Mouse (Mus musculus) left cerebral cortex, postnatal 10 days (tissue): ENCODE measurements at regions not wholly inside any gene's neighbourhood (a gene's known extent, or its start where the extent isn't known, plus 50 kb on each side); places are given as distances from the start of the nearest gene placed in this dataset.

Experiments
- DNase-seq, 2 experiments: peaks; one replicate each; pipeline ENCODE4 v3.0.0; 2021 to 2022; ENCODE audit warnings: low spot score in 2 of 2, mixed read lengths in 1 of 2; ENCODE audit errors: extremely low spot score in 1 of 2
- intact Hi-C: fragments of 180-260 bp; cut with DNase I; formaldehyde crosslinking; loops from one replicate; pipeline ENCODE4 v1.15.1; 2025

DNA sequence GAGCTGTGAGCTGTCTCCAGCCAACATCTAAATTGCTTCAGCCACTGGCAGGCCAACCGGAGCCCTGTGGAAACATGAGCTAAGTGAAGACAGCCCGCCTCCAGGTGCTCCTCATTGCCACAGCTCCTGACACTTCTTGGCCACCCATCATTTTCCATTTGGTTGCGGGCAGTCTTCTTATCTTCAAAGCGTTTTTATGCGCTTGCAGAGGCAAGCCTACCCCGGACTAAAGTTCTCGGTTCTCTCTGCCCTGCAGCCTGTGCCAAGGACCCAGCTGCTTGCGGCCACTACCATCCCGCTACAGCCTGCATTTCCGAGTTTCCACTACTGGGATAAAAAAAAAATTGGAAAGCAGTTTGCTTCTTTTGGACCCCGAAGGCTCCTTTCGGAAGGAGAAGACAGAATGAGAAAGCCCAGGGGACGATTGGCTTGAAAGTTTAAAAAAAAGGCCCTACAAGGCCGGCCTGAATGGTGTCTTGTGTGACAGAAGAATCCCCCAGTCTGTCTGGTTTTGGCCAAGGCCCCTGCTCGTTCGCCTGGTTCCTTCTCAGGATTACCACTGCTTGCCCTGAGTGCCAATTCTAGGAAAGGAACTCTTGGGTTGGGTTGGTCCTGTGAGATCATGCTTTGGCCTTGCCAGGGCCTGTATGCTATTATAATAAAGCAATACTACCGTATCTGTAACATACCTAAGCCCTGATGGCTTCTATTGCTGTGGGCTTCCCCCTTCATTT, 124.6 kb upstream of the Meis1 start:
- intact Hi-C loops, result no loop called here
- no peak for DNase-seq

- DNase-seq, result no peak
- intact Hi-C loops, result no loop called here
Observed at GRCm38 (mm10) chr11:19144506-19144905, 125.7 kb upstream of the Meis1 start.

GRCm38 (mm10) chr11:19145263-19145662, 126.5 kb upstream of the Meis1 start:
- intact Hi-C loops, result no loop called here

DNA sequence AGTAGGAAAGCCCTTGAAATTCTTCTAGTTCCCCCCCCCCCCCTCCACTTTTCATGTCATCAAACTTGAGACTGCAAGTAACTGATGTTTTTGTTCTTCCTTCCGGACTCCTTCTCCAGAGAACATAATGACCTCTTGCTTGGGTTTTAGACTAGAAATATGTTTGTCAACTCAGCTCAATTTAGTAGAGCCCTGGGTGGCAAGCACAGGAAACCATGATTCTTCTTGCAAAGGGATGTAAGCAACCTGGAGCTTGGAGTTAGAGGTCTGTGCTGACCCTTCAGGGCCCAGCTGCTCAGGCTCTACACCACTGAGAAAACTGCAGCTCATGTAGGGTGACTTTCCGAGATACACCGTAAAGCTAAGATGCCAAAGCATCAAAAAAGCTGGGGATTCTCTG, 127.2 kb upstream of the Meis1 start:
- intact Hi-C loops, result no loop called here
- DNase-seq, result no peak

More at GRCm38 (mm10) chr11:19145263-19145662, 126.5 kb upstream of the Meis1 start:
- no peak for DNase-seq

GRCm38 (mm10) chr11:19151026-19151425, 132.2 kb upstream of the Meis1 start:
- no peak for DNase-seq
- intact Hi-C loops, result no loop called here

DNA sequence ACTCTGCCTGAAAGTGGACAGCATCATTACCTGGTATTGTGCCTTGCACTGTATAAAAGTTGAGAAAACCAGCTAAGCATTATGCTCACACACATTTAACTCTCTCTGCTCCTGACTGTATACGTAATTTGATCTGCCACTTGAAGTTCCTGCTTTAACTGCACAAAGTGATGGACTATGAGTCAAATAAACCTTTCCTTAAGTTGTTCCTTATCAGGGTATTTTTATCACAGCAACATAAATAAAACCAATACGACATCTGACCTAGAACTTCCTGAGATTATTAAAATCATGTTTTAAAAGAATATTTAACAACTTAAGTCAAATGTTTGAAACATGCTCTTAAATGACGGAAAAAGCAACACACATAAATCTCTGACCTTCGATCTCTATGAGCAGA, 134.9 kb upstream of the Meis1 start:
- intact Hi-C loops, result no loop called here
- DNase-seq, result no peak

- no peak for DNase-seq
- intact Hi-C loops, result no loop called here
Observed at GRCm38 (mm10) chr11:19154813-19155616, 136.2 kb upstream of the Meis1 start.

DNA sequence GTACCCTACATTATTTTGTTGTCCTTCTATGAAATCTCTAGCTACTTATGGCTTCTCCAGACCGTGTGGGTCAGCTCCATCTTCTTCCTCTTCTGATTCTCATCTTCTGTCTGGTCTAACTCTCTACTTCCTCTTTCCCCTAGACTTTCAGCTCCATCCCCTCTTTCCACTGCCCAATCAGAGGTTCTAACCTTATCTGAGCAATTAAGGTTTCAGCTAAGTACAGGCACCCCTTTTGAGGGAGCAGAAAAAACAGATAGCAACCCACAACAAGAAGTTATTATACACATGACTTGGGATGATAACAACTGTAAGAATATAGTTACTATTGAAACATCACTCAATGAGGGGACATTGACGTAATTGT, 136.8 kb upstream of the Meis1 start:
- intact Hi-C loops, result no loop called here
- DNase-seq, result no peak

DNA sequence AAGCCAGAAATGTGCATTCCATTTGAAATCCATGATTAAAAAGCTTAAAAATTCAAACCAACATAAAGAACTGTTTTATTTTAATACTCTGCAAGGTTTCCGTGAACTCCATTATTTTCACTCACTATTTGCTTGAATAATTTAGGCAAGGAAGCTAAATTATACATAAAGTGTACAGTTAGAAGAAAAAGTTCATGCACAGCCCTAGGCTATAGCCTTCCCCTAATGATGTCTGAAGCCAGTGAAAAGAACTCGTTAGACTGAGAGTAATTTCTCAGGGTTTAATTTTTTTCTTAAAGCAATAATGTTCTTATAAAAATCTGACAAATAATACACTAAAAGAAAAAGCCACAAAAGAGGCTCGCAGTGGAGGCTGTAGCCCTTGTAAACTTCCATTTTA, 141.4 kb upstream of the Meis1 start:
- intact Hi-C loops, result no loop called here
- no peak for DNase-seq

DNA sequence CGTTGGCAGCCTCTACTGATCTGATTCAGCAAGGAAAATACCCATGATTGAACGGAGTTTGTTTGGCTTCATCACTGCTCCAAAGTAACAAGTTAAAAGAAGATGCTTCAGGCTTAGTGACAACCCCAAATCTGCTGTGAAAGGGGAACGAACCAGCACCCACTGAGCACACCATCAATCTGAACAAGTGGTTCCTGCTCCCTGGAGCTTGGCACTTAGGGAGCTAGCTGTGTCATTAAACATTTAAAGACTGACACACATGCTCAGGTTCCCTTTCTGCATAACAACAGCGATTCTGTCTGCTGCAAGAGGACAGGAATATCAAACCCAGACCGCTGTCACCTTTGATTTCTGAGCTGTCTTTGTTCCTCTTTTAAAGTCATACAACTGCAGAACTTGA, 141.9 kb upstream of the Meis1 start:
- DNase-seq, result no peak
- intact Hi-C loops, result no loop called here

- DNase-seq, result no peak
- intact Hi-C loops, result no loop called here
Observed at GRCm38 (mm10) chr11:19170938-19171337, 152.2 kb upstream of the Meis1 start.

DNA sequence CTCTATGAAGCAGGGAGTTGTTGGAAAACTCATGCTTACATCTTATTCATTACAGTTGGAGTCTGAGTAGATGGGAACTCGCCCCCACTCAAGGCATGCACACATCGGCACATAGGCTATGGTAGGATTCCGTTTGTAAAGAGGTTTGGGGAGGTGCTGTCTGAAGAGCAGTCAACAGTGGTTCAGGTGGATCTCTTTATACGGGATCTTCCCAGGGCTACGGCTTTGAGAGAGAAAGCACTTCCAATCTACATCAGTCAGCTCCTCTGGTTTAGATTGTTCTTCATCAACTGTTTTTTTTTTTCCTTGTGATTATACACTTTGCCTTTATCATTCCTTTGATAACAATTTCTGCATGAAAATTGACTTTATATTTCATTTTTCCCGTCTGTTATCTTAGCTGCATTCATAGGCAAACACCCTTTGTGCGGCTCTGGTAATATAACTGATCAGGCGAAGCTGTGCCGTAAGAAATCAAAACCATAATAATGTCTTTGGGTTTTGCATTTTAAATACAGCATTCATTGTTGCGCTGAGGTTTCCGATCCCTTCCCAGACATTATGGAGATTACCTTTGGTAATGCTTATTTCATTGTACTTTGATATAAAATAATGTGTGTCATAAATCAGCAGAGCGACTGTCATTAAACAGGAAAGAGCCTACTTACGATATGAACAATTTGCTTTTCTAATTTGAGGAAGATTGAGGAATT, 155.7 kb upstream of the Meis1 start:
- intact Hi-C loops, result no loop called here
- DNase-seq, result no peak

DNA sequence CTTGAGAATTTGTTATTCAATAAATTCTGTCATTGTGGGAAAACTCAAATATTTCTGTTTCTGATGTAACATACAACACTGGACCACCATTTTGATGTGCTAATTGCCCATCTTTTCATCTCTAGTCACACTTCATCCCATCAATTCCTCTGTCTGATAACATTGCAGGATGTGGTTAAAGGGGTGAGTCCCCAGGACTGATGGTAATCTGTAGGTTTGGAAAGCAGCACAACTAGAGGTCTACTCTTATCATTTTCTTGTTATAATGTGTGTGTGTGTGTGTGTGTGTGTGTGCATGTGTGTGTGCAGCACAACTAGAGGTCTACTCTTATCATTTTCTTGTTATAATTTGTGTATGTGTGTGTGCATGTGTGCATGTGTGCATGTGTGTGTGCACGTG, 160.5 kb upstream of the Meis1 start:
- DNase-seq, result no peak
- intact Hi-C loops, result no loop called here

- intact Hi-C loops, result no loop called here
- no peak for DNase-seq
Observed at GRCm38 (mm10) chr11:19189778-19190177, 171.0 kb upstream of the Meis1 start.

DNA sequence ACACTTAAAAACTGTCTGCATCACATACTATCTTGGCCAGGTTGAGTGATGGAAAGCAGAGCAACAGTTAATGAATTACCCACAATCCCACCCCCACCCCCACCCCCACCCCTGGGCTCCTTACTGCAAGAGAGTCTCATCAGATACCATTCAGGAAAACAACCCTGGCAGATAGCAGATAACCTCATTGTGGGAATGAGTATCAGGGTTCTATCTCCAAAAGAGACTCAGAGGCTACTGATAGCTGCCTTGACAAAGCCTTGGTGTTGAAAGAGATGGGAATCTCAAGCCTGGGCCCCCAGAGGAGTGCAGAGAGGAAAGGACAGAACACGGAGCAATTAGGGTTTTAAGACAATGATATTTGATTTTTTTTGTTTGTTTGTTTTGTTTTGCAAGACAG, 175.7 kb upstream of the Meis1 start:
- intact Hi-C loops, result no loop called here
- no peak for DNase-seq

DNA sequence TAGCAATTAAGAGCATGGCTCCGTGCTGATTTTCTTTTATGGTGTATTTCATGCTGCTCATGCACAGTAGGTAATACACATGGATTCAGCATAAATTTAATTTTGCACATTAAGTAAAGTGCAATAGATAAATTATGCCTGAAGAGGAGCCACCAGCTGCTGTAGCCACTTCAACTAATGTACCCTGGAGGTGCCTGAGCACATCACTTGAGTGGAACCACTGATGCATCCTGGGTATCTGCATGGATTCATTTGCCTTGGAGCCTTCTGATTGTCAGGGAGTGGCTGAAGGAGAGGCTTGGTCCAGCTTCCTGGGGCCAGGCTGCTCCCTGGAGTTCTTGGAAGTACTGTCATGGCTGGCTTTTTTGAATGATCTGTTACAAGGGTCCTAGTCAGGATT, 179.0 kb upstream of the Meis1 start:
- DNase-seq, result no peak
- intact Hi-C loops, result no loop called here

DNA sequence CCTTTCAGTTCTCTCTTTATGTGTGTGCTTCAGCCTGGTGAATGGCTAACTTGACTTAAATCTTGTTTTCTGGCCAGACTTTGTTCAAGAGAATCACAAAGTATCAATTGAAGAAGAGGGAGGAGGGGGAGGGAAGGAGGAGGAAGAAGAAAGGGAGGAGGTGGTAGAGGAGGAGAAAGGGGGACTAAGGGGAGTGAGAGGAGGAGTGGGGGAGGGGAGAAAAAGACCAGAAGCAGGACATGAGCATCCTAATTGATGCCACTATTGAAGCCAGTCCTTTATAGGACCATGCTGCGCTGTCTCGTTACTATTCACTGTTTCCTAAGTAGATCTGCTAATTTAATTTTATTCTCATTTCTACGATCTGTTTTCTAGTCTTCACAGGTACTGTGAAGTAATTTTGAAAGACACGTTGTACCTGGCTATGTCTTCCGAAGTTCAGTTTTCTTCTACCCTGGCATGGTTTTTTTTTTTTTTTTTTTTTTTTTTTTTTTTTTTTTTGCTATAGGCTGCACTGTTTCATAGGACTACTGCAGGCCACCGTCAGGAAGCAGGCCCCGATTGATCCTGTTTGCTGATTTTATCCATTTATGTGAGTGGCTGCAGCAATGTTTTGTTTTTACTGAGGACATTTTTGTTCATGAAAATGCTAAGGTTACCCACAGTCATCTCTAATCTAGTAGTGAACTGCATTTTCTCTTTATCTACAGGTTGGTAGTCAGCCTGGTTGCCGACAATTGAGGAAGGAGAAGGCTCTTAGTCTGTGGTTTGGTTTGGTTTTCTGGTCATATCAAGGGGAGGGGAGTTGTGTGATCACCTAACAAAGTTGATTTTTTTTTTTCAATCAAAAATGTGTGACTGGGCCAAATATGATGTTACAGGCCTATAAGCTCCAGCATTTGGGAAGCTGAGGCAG, 184.1 kb upstream of the Meis1 start:
- intact Hi-C loops, result loop anchor here (5.0 kb wide), 1 partner anchor 176 kb away; no protein-coding TSS in a partner anchor
- DNase-seq, result no peak

DNA sequence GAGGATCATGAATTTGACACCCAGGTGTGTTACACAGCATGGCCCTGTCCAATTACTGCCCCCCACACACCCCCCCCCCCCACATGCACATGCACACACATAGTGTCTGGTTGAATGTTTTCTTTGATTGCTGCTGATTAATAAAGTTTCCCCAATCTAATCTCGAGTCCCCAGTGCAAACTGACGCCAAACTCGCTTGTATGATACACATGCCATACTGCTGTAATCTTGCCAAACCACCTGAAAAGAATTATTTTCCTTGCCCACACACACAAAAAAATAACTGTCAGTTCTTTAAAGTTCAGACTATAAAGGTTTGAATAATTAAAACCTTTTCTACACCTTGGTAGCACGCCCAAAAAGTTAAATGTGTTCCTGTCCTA, 184.7 kb upstream of the Meis1 start:
- intact Hi-C loops, result loop anchor here (5.0 kb wide), 1 partner anchor 176 kb away; no protein-coding TSS in a partner anchor
- DNase-seq, result no peak

DNA sequence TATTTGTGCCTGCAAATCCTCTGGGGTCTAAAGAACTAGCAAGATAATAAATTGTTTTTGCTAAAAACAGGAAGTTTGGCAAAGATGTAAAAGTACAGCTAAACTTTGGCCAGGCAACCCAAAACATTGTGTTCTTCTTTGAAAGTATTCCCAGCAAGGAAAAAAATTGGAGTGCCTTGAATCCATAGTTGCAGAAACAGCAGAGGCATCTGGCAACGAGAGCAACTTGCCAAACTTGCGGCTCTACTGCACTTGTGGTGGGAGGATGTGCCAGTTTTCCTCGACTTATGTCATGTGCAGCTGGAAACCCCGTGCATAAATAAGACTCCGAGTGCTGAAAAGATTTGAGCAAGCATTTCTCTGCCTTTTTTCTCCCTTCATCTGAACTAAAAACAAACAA, 185.2 kb upstream of the Meis1 start:
- intact Hi-C loops, result loop anchor here (5.0 kb wide), 1 partner anchor 177 kb away; no protein-coding TSS in a partner anchor
- peak; percentile 41 to 69 for DNase-seq
